Mouse (Mus musculus): Measurements from ENCODE around the gene Hist1h4m. TPM values are rescaled to one million over a fixed set of nuclear protein-coding genes. Genes with fewer than 3 reads are reported as not detected.

The Hist1h4m gene
- polyA plus RNA-seq, 1 experiment from 2014 or later = not detected

Small RNA genes within 50 kb of the gene (microRNA-seq; reads per million reads assigned to microRNA genes)
- gene Gm19658 (not detected), gene Gm44346 (not detected), gene Gm44466 (not detected)

Other genes with a start within 250 kb of the Hist1h4m start
- not detected in 2 replicates for gene Olfr1364, start 230.0 kb upstream of the Hist1h4m start, polyA plus RNA-seq (2015; fragmentation: Nextera tagmentation; extraction: Ambion mirVana)
- gene Olfr1362, start 197.7 kb upstream of the Hist1h4m start, polyA plus RNA-seq (2015; fragmentation: Nextera tagmentation; extraction: Ambion mirVana) = not detected in 2 replicates
- gene Olfr11, start 169.2 kb upstream of the Hist1h4m start, polyA plus RNA-seq (2015; fragmentation: Nextera tagmentation; extraction: Ambion mirVana) = 0.05 TPM in 1 of 2 replicates, not detected in the other
- not detected in 2 replicates for gene Olfr1361, start 148.4 kb upstream of the Hist1h4m start, polyA plus RNA-seq (2015; fragmentation: Nextera tagmentation; extraction: Ambion mirVana)
- not detected in 2 replicates for gene Olfr1360, start 134.3 kb upstream of the Hist1h4m start, polyA plus RNA-seq (2015; fragmentation: Nextera tagmentation; extraction: Ambion mirVana)
- not detected in 2 replicates for gene Olfr1359, start 113.6 kb upstream of the Hist1h4m start, polyA plus RNA-seq (2015; fragmentation: Nextera tagmentation; extraction: Ambion mirVana)
- not detected in 2 replicates for gene Hist1h2bl, start 95.6 kb upstream of the Hist1h4m start, polyA plus RNA-seq (2015; fragmentation: Nextera tagmentation; extraction: Ambion mirVana)
- 5.1 and 6.5 TPM in 2 replicates for gene Hist1h2ai, start 95.3 kb upstream of the Hist1h4m start, polyA plus RNA-seq (2015; fragmentation: Nextera tagmentation; extraction: Ambion mirVana)
- 0.98 TPM in 1 of 2 replicates, not detected in the other for gene Hist1h3h, start 94.1 kb upstream of the Hist1h4m start, polyA plus RNA-seq (2015; fragmentation: Nextera tagmentation; extraction: Ambion mirVana)
- gene Hist1h2bm, start 89.7 kb upstream of the Hist1h4m start, polyA plus RNA-seq (2015; fragmentation: Nextera tagmentation; extraction: Ambion mirVana) = 0.50 and 1.2 TPM in 2 replicates
- gene Hist1h4j, start 76.7 kb upstream of the Hist1h4m start, polyA plus RNA-seq (2015; fragmentation: Nextera tagmentation; extraction: Ambion mirVana) = 0.35 and 0.55 TPM in 2 replicates
- gene Hist1h4k, start 61.2 kb upstream of the Hist1h4m start, polyA plus RNA-seq (2015; fragmentation: Nextera tagmentation; extraction: Ambion mirVana) = not detected in 2 replicates
- gene Hist1h2ak, start 57.9 kb upstream of the Hist1h4m start, polyA plus RNA-seq (2015; fragmentation: Nextera tagmentation; extraction: Ambion mirVana) = 3.3 and 4.8 TPM in 2 replicates
- gene Hist1h2bn, start 57.6 kb upstream of the Hist1h4m start, polyA plus RNA-seq (2015; fragmentation: Nextera tagmentation; extraction: Ambion mirVana) = not detected in 2 replicates
- gene Hist1h1b, start 31.1 kb upstream of the Hist1h4m start, polyA plus RNA-seq (2015; fragmentation: Nextera tagmentation; extraction: Ambion mirVana) = 2.7 and 3.1 TPM in 2 replicates
- gene Hist1h3i, start 28.4 kb upstream of the Hist1h4m start, polyA plus RNA-seq (2015; fragmentation: Nextera tagmentation; extraction: Ambion mirVana) = 19.4 and 19.7 TPM in 2 replicates
- 1.2 TPM in 1 of 2 replicates, not detected in the other for gene Hist1h2an, start 24.5 kb upstream of the Hist1h4m start, polyA plus RNA-seq (2015; fragmentation: Nextera tagmentation; extraction: Ambion mirVana)
- not detected in 2 replicates for gene Hist1h2bp, start 24.3 kb upstream of the Hist1h4m start, polyA plus RNA-seq (2015; fragmentation: Nextera tagmentation; extraction: Ambion mirVana)
- 4.0 and 4.4 TPM in 2 replicates for gene Hist1h2bq, start 1.5 kb upstream of the Hist1h4m start, polyA plus RNA-seq (2015; fragmentation: Nextera tagmentation; extraction: Ambion mirVana)
- not detected in 2 replicates for gene Hist1h2ao, start 1.3 kb upstream of the Hist1h4m start, polyA plus RNA-seq (2015; fragmentation: Nextera tagmentation; extraction: Ambion mirVana)
- 2.9 and 4.2 TPM in 2 replicates for gene Hist1h4n, start 20.4 kb downstream of the Hist1h4m start, polyA plus RNA-seq (2015; fragmentation: Nextera tagmentation; extraction: Ambion mirVana)
- gene Hist1h2ap, start 21.8 kb downstream of the Hist1h4m start, polyA plus RNA-seq (2015; fragmentation: Nextera tagmentation; extraction: Ambion mirVana) = 530 and 568 TPM in 2 replicates
- 3.8 and 4.2 TPM in 2 replicates for gene Hist1h2br, start 22.0 kb downstream of the Hist1h4m start, polyA plus RNA-seq (2015; fragmentation: Nextera tagmentation; extraction: Ambion mirVana)
- gene Zfp184, start 133.3 kb downstream of the Hist1h4m start, polyA plus RNA-seq (2015; fragmentation: Nextera tagmentation; extraction: Ambion mirVana) = 10.6 and 12.4 TPM in 2 replicates
- not detected in 2 replicates for gene Pom121l2, start 169.4 kb downstream of the Hist1h4m start, polyA plus RNA-seq (2015; fragmentation: Nextera tagmentation; extraction: Ambion mirVana)
- gene Prss16, start 198.0 kb downstream of the Hist1h4m start, polyA plus RNA-seq (2015; fragmentation: Nextera tagmentation; extraction: Ambion mirVana) = not detected in 2 replicates
- not detected in 2 replicates for gene Hist1h2ah, start 223.8 kb downstream of the Hist1h4m start, polyA plus RNA-seq (2015; fragmentation: Nextera tagmentation; extraction: Ambion mirVana)
- gene Hist1h2bk, start 224.1 kb downstream of the Hist1h4m start, polyA plus RNA-seq (2015; fragmentation: Nextera tagmentation; extraction: Ambion mirVana) = 0.70 and 0.87 TPM in 2 replicates
- gene Hist1h4i, start 229.6 kb downstream of the Hist1h4m start, polyA plus RNA-seq (2015; fragmentation: Nextera tagmentation; extraction: Ambion mirVana) = 6.5 and 6.7 TPM in 2 replicates
- gene Hist1h2ag, start 231.2 kb downstream of the Hist1h4m start, polyA plus RNA-seq (2015; fragmentation: Nextera tagmentation; extraction: Ambion mirVana) = 3.0 and 5.8 TPM in 2 replicates
- gene Hist1h2bj, start 231.5 kb downstream of the Hist1h4m start, polyA plus RNA-seq (2015; fragmentation: Nextera tagmentation; extraction: Ambion mirVana) = 2.2 and 2.5 TPM in 2 replicates

Measured in hindbrain, embryonic 16.5 days (tissue).